Mouse (Mus musculus) midbrain, embryonic 13.5 days (tissue): ENCODE data around the gene Olfr27. TPM values are rescaled to one million over a fixed set of nuclear protein-coding genes. Genes with fewer than 3 reads are reported as not detected.

ENCODE experiments used
- ATAC-seq: fragments of 200-750 bp; cut with Nextera tagmentation; 2 replicates; pipeline ENCODE4 v1.8.0; 2017; ENCODE audit warnings: mild to moderate bottlenecking, moderate TSS enrichment, moderate library complexity
- H3K27ac ChIP-seq: fragments of 300-500 bp; sonication (generic); 2 replicates; pipeline ENCODE4 v1.5.1; 2015; ENCODE audit warnings: inconsistent platforms, mild to moderate bottlenecking, moderate library complexity
- H3K27me3 ChIP-seq: fragments of 300-500 bp; sonication (generic); 2 replicates; pipeline ENCODE4 v1.6.1; 2015; ENCODE audit warnings: mild to moderate bottlenecking, inconsistent platforms
- H3K36me3 ChIP-seq: fragments of 300-500 bp; sonication (generic); 2 replicates; pipeline ENCODE4 v1.6.1; 2015; ENCODE audit warnings: mild to moderate bottlenecking, inconsistent platforms
- H3K4me1 ChIP-seq: fragments of 300-500 bp; sonication (generic); replicated peaks from 2 replicates; pipeline ENCODE4 v1.6.1; 2015; ENCODE audit warnings: inconsistent platforms
- H3K4me2 ChIP-seq: fragments of 300-500 bp; sonication (generic); replicated peaks from 2 replicates; pipeline ENCODE4 v1.6.1; 2015; ENCODE audit warnings: moderate library complexity, mild to moderate bottlenecking, inconsistent platforms
- H3K4me3 ChIP-seq: fragments of 300-500 bp; sonication (generic); replicated peaks from 2 replicates; pipeline ENCODE4 v1.5.1; 2015; ENCODE audit warnings: mild to moderate bottlenecking, inconsistent platforms
- H3K9ac ChIP-seq: fragments of 300-500 bp; sonication (generic); replicated peaks from 2 replicates; pipeline ENCODE4 v1.6.1; 2015; ENCODE audit warnings: mild to moderate bottlenecking, inconsistent platforms
- H3K9me3 ChIP-seq: fragments of 300-500 bp; sonication (generic); 2 replicates; pipeline ENCODE4 v1.6.1; 2016; ENCODE audit warnings: mild to moderate bottlenecking, inconsistent platforms
- WGBS: fragments of 180-500 bp; shearing (Covaris S2); methylation state at CpG from one replicate; pipeline ENCODE4 v1.1.7; 2015; 5-methylcytosine and 5-hydroxymethylcytosine counted together
- polyA plus RNA-seq: library from polyadenylated mRNA; unstranded; fragments of >200 nt; fragmentation: Nextera tagmentation; extraction: Ambion mirVana; gene quantifications from 2 replicates; pipeline ENCODE4 v1.2.1, GENCODE M21; 2015

Gene Olfr27
- polyA plus RNA-seq, result not detected in 2 replicates

DNA sequence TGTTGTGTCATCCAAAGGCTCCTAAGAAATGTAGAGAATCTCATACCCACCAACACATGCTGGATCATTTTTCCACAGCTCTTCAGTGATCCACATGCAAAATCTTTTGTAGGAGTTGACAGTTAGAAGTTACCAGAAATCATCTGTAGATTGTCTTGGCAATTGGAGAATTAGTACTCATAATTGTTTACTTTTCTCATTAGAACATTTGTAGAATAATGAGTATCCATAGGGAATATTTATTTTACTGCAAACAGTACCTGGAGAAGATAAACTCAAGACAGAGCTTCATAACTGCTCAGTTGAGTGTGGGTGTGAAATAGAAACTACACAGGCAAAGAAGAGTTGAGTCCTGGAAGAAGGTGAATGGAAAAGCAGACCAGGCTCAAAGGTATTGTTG lies at the start of gene Olfr27:
Gene Olfr27 (plus strand): TSS at position 301 of the 400 bp plus-strand sequence.
- Histone ChIP-seq H3K9me3 (no peaks in the 10 kb centered on the region), H3K9ac (no peak within 1 kb of the TSS), H3K4me2 (no peak within 1 kb of the TSS), H3K4me1 (no peaks in the 10 kb centered on the region), H3K27ac (no peak within 1 kb of the TSS), H3K4me3 (no peak within 1 kb of the TSS), H3K27me3 (no peaks in the 10 kb centered on the region), H3K36me3 (no peaks in the 10 kb centered on the region)
- no peak for ATAC-seq

DNA sequence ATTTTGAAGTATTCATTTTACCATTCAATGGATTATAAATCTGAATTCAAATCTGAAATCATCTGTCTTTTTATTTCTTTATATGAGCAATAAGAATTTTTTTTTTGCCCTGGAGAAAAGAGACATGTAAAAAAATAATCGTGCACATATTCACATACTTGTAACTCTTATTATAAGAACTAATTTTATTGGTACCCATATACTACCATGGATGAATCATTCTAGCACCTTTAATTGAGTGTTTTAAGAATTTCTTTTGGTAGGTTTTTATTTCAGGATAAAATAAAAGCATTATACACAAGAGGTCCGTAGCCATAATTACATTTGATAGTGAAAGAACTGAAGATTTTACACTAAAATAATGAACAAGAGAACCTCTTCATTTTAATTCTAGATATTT lies 49.1 kb upstream of the Olfr27 start, which contains the start of gene Olfr938:
Gene Olfr938 (minus strand): TSS at position 101 of the 400 bp plus-strand sequence.
- Histone ChIP-seq H3K9me3 (no peaks in the 10 kb centered on the region), H3K4me1 (no peaks in the 10 kb centered on the region), H3K4me3 (no peak within 1 kb of the TSS), H3K9ac (no peak within 1 kb of the TSS), H3K4me2 (no peak within 1 kb of the TSS), H3K27me3 (no peaks in the 10 kb centered on the region), H3K36me3 (no peaks in the 10 kb centered on the region), H3K27ac (no peak within 1 kb of the TSS)
- ATAC-seq, result no peak
- WGBS, result 96% methylated on average over 2 of the region's 2 CpGs

GRCm38 (mm10) chr9:39127326-39127725 lies 605 bp upstream of the Olfr27 start:
- Histone ChIP-seq H3K27ac (no peak overlapping the region), H3K9me3 (no peaks in the 10 kb centered on the region), H3K27me3 (no peaks in the 10 kb centered on the region), H3K4me1 (no peaks in the 10 kb centered on the region), H3K9ac (no peak overlapping the region), H3K4me2 (no peak overlapping the region), H3K4me3 (no peak overlapping the region), H3K36me3 (no peaks in the 10 kb centered on the region)
- ATAC-seq, result no peak
- WGBS, result 70% methylated on average over 1 of the region's 1 CpGs

GRCm38 (mm10) chr9:39152401-39152800 lies 24.5 kb downstream of the Olfr27 start:
- Histone ChIP-seq H3K4me3 (no peak overlapping the region), H3K27me3 (no peaks in the 10 kb centered on the region), H3K4me1 (no peaks in the 10 kb centered on the region), H3K27ac (no peak overlapping the region), H3K9ac (no peak overlapping the region), H3K36me3 (no peaks in the 10 kb centered on the region), H3K4me2 (no peak overlapping the region), H3K9me3 (no peaks in the 10 kb centered on the region)
- 74% methylated on average over 1 of the region's 1 CpGs for WGBS
- ATAC-seq, result no peak

DNA sequence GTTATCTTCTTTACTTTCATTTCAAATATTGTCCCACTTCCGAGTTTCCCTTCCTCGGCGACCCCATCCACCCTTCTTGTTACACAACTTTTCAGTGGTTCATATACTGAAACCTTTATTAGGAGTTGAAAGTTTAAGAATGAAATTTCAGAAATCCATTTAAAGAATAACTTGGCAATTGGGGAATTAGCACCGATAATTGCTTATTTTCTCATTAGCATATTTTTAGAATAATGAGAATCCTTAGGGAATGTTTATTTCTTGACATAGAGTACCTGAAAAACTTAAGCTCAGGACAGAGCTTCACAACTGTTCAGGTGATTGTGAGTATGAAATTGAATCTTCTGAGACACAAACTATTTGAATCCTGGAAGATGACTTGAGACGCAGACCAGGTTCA lies 38.1 kb downstream of the Olfr27 start, which contains the start of gene Olfr943:
Gene Olfr943 (plus strand): TSS at position 301 of the 400 bp plus-strand sequence.
- ATAC-seq, result no peak
- Histone ChIP-seq H3K9me3 (0 out of 2 replicates have a peak, but pooled peaks cover 2% of the 10 kb centered on the region), H3K27me3 (no peaks in the 10 kb centered on the region), H3K4me1 (no peaks in the 10 kb centered on the region), H3K36me3 (no peaks in the 10 kb centered on the region), H3K4me3 (no peak within 1 kb of the TSS), H3K4me2 (no peak within 1 kb of the TSS), H3K27ac (no peak within 1 kb of the TSS), H3K9ac (no peak within 1 kb of the TSS)
- 91% methylated on average over 5 of the region's 5 CpGs for WGBS

Other genes starting within 250 kb of the Olfr27 start
- not detected in 2 replicates for gene Olfr930, start 198.3 kb upstream of the Olfr27 start, polyA plus RNA-seq
- gene Olfr933, start 155.8 kb upstream of the Olfr27 start, polyA plus RNA-seq, result not detected in 2 replicates
- gene Olfr934, start 139.8 kb upstream of the Olfr27 start, polyA plus RNA-seq, result not detected in 2 replicates
- gene Olfr935, start 128.4 kb upstream of the Olfr27 start, polyA plus RNA-seq, result not detected in 2 replicates
- gene Olfr146, start 104.8 kb upstream of the Olfr27 start, polyA plus RNA-seq, result not detected in 2 replicates
- not detected in 2 replicates for gene Olfr937, start 63.2 kb upstream of the Olfr27 start, polyA plus RNA-seq
- not detected in 2 replicates for gene Olfr938, start 49.2 kb upstream of the Olfr27 start, polyA plus RNA-seq
- gene Olfr943, start 38.2 kb downstream of the Olfr27 start, polyA plus RNA-seq, result not detected in 2 replicates
- gene Olfr944, start 73.8 kb downstream of the Olfr27 start, polyA plus RNA-seq, result not detected in 2 replicates
- not detected in 2 replicates for gene Olfr1537, start 121.9 kb downstream of the Olfr27 start, polyA plus RNA-seq
- not detected in 2 replicates for gene Olfr945, start 148.7 kb downstream of the Olfr27 start, polyA plus RNA-seq
- not detected in 2 replicates for gene Olfr948, start 197.9 kb downstream of the Olfr27 start, polyA plus RNA-seq